Mouse (Mus musculus) megakaryocyte, embryonic 14.5 days (primary cell): Measurements from ENCODE around the gene Ubtf.

Experiments used
- FLI1 ChIP-seq: IDR thresholded peaks from 2 replicates; pipeline ENCODE4 v1.6.1; 2012; ENCODE audit warnings: low read length, inconsistent platforms, mixed read lengths
- GATA1 ChIP-seq: IDR thresholded peaks from 3 replicates; pipeline ENCODE4 v1.6.1; 2012; ENCODE audit warnings: mixed read lengths, low read length, inconsistent platforms, borderline replicate concordance

DNA sequence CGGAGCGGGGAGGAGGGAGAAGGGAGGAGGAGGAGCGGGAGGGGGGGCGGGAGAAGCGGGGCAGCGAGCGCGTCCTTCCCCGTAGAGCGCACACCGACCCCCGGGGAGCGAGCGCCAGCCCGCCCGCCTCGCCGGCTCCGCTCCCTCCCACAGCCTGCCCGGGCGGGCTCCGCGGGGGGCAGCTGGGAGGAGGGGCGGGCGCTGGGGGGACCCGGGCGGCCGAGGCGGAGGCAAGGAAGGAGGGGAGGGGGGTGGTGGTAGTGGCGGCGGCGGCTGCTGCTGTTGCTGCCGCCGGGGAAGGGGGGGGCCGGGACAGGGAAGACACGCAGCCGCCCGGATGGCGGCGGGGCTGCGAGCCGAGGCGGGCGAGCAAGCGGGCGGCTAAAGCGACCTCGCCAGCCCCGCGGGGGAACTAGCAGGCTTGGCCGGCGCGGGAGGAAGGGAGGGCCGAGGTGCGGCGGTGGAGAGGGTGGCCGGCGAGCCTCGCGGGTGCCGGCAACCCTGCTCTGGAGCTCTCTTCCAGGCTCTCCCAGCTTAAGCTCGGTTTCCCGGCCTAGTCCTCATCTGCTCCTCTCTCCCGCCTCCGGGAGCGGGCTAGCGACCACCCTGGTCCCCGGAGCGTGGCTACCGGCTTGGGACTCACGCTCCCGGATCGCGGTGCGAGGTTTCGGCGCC is 1.5 kb downstream of the Ubtf start:
- TF ChIP-seq GATA1 = no peak
- no peak for TF ChIP-seq FLI1
